Mouse (Mus musculus) heart, embryonic 10.5 days (tissue): ENCODE data around the gene Olfr971. TPM values are rescaled to one million over a fixed set of nuclear protein-coding genes. Genes with fewer than 3 reads are reported as not detected.
"Not testable (repeated sequence)": the region's sequence is repeated elsewhere in the genome, so short reads cannot be mapped to it uniquely, and the experiment has no call there.

Source experiments
- DNase-seq: peaks from one replicate; pipeline ENCODE4 v3.0.0-alpha.2; 2017; ENCODE audit warnings: low spot score
- H3K27ac ChIP-seq: fragments of 300-500 bp; sonication (generic); 2 replicates; pipeline ENCODE4 v1.5.1; 2016; ENCODE audit warnings: mild to moderate bottlenecking
- H3K27me3 ChIP-seq: fragments of 300-500 bp; sonication (generic); 2 replicates; pipeline ENCODE4 v1.6.1; 2016; ENCODE audit warnings: mild to moderate bottlenecking; ENCODE audit not compliant: poor library complexity, insufficient read depth, severe bottlenecking
- H3K36me3 ChIP-seq: fragments of 300-500 bp; sonication (generic); 2 replicates; pipeline ENCODE4 v1.6.1; 2016; ENCODE audit warnings: mild to moderate bottlenecking, moderate library complexity
- H3K4me1 ChIP-seq: fragments of 300-500 bp; sonication (generic); 2 replicates; pipeline ENCODE4 v1.6.1; 2016; ENCODE audit warnings: mild to moderate bottlenecking
- H3K4me3 ChIP-seq: fragments of 300-500 bp; sonication (generic); 2 replicates; pipeline ENCODE4 v1.5.1; 2016; ENCODE audit warnings: mild to moderate bottlenecking, moderate library complexity
- H3K9me3 ChIP-seq: fragments of 300-500 bp; sonication (generic); 2 replicates; pipeline ENCODE4 v1.6.1; 2016; ENCODE audit warnings: mild to moderate bottlenecking, moderate library complexity
- WGBS: fragments of 180-500 bp; shearing (Covaris S2); methylation state at CpG from one replicate; pipeline ENCODE4 v1.1.7; 2016; 5-methylcytosine and 5-hydroxymethylcytosine counted together
- polyA plus RNA-seq: library from polyadenylated mRNA; unstranded; fragments of >200 nt; fragmentation: Nextera tagmentation; extraction: Ambion mirVana; gene quantifications from 2 replicates; pipeline ENCODE4 v1.2.1, GENCODE M21; 2016

The Olfr971 gene
- polyA plus RNA-seq: not detected in 2 replicates

GRCm38 (mm10) chr9:39836576-39836975, at the start of gene Olfr971:
Gene Olfr971 (plus strand): TSS chr9:39836876.
- not testable (repeated sequence) for H3K36me3 ChIP-seq, H3K27me3 ChIP-seq, H3K4me1 ChIP-seq, DNase-seq, H3K9me3 ChIP-seq, H3K4me3 ChIP-seq, H3K27ac ChIP-seq
- WGBS: 75% methylated on average over 2 of the region's 2 CpGs

GRCm38 (mm10) chr9:39790558-39790957, 46.1 kb upstream of the Olfr971 start, which contains the start of gene Olfr969:
Gene Olfr969 (plus strand): TSS chr9:39790945.
- Histone ChIP-seq H3K4me1 (no peaks in the 10 kb centered on the region), H3K9me3 (no peaks in the 10 kb centered on the region), H3K27ac (no peak within 1 kb of the TSS), H3K4me3 (no peak within 1 kb of the TSS), H3K27me3 (no peaks in the 10 kb centered on the region), H3K36me3 (no peaks in the 10 kb centered on the region)
- WGBS: 68% methylated on average over 2 of the region's 2 CpGs
- DNase-seq: no peak

- Histone ChIP-seq H3K4me1 (no peaks in the 10 kb centered on the region), H3K9me3 (no peaks in the 10 kb centered on the region), H3K36me3 (no peaks in the 10 kb centered on the region), H3K27me3 (no peaks in the 10 kb centered on the region), H3K4me3 (no peak within 1 kb of the TSS), H3K27ac (no peak within 1 kb of the TSS)
- WGBS: 71% methylated on average over 4 of the region's 4 CpGs
- DNase-seq: no peak
Observed at GRCm38 (mm10) chr9:39808560-39808959, 28.1 kb upstream of the Olfr971 start, which contains the start of gene Olfr970. Gene Olfr970 (plus strand): TSS chr9:39808860.

GRCm38 (mm10) chr9:39866122-39866521, 29.4 kb downstream of the Olfr971 start, which contains the start of gene Olfr972:
Gene Olfr972 (plus strand): TSS chr9:39866422.
- Histone ChIP-seq H3K27me3 (no peaks in the 10 kb centered on the region), H3K4me1 (no peaks in the 10 kb centered on the region), H3K9me3 (no peaks in the 10 kb centered on the region), H3K36me3 (no peaks in the 10 kb centered on the region), H3K27ac (no peak within 1 kb of the TSS), H3K4me3 (no peak within 1 kb of the TSS)
- WGBS: 56% methylated on average over 2 of the region's 2 CpGs
- no peak for DNase-seq

GRCm38 (mm10) chr9:39871986-39872385, 35.3 kb downstream of the Olfr971 start:
- not testable (repeated sequence) for H3K9me3 ChIP-seq, H3K4me1 ChIP-seq, DNase-seq, H3K4me3 ChIP-seq, H3K36me3 ChIP-seq, H3K27me3 ChIP-seq, H3K27ac ChIP-seq
- WGBS: 94% methylated on average over 1 of the region's 1 CpGs

GRCm38 (mm10) chr9:39877541-39878396, 41.1 kb downstream of the Olfr971 start:
- no CpG with 5 or more reads among the region's 4 CpGs for WGBS
- not testable (repeated sequence) for H3K27me3 ChIP-seq, H3K9me3 ChIP-seq

More at GRCm38 (mm10) chr9:39877541-39878396, 41.1 kb downstream of the Olfr971 start:
- not testable (repeated sequence) for H3K4me1 ChIP-seq, H3K27ac ChIP-seq, DNase-seq, H3K36me3 ChIP-seq, H3K4me3 ChIP-seq

Other genes with a start within 250 kb of the Olfr971 start
- 9.3 and 12.8 TPM in 2 replicates for gene AW551984, start 232.5 kb upstream of the Olfr971 start, polyA plus RNA-seq
- gene Olfr148, start 226.2 kb upstream of the Olfr971 start, polyA plus RNA-seq: not detected in 2 replicates
- gene Olfr960, start 215.5 kb upstream of the Olfr971 start, polyA plus RNA-seq: not detected in 2 replicates
- not detected in 2 replicates for gene Olfr961, start 191.8 kb upstream of the Olfr971 start, polyA plus RNA-seq
- not detected in 2 replicates for gene Olfr963, start 169.7 kb upstream of the Olfr971 start, polyA plus RNA-seq
- not detected in 2 replicates for gene Olfr149, start 129.8 kb upstream of the Olfr971 start, polyA plus RNA-seq
- gene Olfr965, start 125.5 kb upstream of the Olfr971 start, polyA plus RNA-seq: not detected in 2 replicates
- not detected in 2 replicates for gene Olfr150, start 105.9 kb upstream of the Olfr971 start, polyA plus RNA-seq
- not detected in 2 replicates for gene Olfr967, start 90.6 kb upstream of the Olfr971 start, polyA plus RNA-seq
- gene Olfr968, start 53.6 kb upstream of the Olfr971 start, polyA plus RNA-seq: not detected in 2 replicates
- gene Olfr969, start 45.9 kb upstream of the Olfr971 start, polyA plus RNA-seq: not detected in 2 replicates
- not detected in 2 replicates for gene Olfr970, start 28.0 kb upstream of the Olfr971 start, polyA plus RNA-seq
- gene Olfr972, start 29.5 kb downstream of the Olfr971 start, polyA plus RNA-seq: not detected in 2 replicates
- gene Olfr229, start 70.5 kb downstream of the Olfr971 start, polyA plus RNA-seq: not detected in 2 replicates
- not detected in 2 replicates for gene Olfr974, start 100.6 kb downstream of the Olfr971 start, polyA plus RNA-seq
- not detected in 2 replicates for gene Olfr975, start 115.2 kb downstream of the Olfr971 start, polyA plus RNA-seq
- not detected in 2 replicates for gene Olfr976, start 124.3 kb downstream of the Olfr971 start, polyA plus RNA-seq
- gene Olfr978, start 155.2 kb downstream of the Olfr971 start, polyA plus RNA-seq: not detected in 2 replicates
- not detected in 2 replicates for gene Olfr979, start 166.6 kb downstream of the Olfr971 start, polyA plus RNA-seq
- gene Olfr980, start 172.7 kb downstream of the Olfr971 start, polyA plus RNA-seq: not detected in 2 replicates
- not detected in 2 replicates for gene Olfr981, start 184.6 kb downstream of the Olfr971 start, polyA plus RNA-seq
- not detected in 2 replicates for gene Olfr982, start 237.0 kb downstream of the Olfr971 start, polyA plus RNA-seq